1 mouse cellular context compared by ENCODE assay signal in the genomic region with DNA sequence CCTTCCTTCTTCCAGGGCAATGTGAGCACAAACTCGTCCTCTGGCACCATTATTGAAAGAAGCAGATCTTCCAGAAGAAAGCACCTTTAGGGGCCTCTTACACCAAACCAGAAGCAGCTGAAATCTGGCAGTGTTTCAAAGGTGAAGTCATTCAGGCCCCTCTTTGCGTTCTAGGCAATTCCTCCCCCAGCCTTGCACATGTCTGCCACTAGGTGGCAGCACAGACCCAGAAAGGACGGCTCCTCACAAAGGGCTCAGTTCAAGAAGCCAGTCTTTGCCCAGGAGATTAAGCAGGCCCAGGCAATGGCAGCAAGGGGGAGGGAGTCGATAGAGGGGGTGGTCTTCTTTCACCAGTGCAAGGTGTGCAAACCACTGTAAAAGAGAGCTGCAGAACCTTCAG.
A peak's percentile ranks its signal among the peaks of the same experiment; 100 is the strongest.
TF ChIP-seq lines count a peak whose summit lies in the region.

No protein-coding gene starts in this region.

TF ChIP-seq in CH12.LX, 34 proteins besides CTCF, POLR2A, EP300 and RAD21:
- TF ChIP-seq BHLHE40 (IDR thresholded peaks at IDR 0.05; ENCODE audit: low read depth, low read length) (no peak), MYC (IDR thresholded peaks at IDR 0.05; ENCODE audit: low read depth, low read length) (no peak), POLR2AphosphoS2 (IDR thresholded peaks at IDR 0.05; ENCODE audit: low read depth, low read length) (peak; percentile 8; the same call in 1 of the 2 replicates), MAZ (IDR thresholded peaks at IDR 0.05; ENCODE audit: low read depth, low read length) (peak; percentile 87), SMC3 (IDR thresholded peaks at IDR 0.05; ENCODE audit: low read depth, low read length) (peak; percentile 98), PAX5 (IDR thresholded peaks at IDR 0.05; ENCODE audit: low read length) (no peak), MEF2A (IDR thresholded peaks at IDR 0.05; ENCODE audit: borderline replicate concordance, low read depth, low read length) (peak; percentile 70; the same call in 1 of the 2 replicates), ZC3H11A (IDR thresholded peaks at IDR 0.05; ENCODE audit: low read depth, low read length) (peak; percentile 87), ZNF384 (IDR thresholded peaks at IDR 0.05; ENCODE audit: low read depth, low read length) (peak; percentile 24; the same call in 1 of the 2 replicates), KAT2A (IDR thresholded peaks at IDR 0.05; ENCODE audit: insufficient replicate concordance, low read length) (no peak), NRF1 (IDR thresholded peaks at IDR 0.05; ENCODE audit: low read depth, low read length) (0 out of 2 replicates have a peak, but pooled peaks have one; percentile 16), ETS1 (conservative IDR thresholded peaks at IDR 0.05; ENCODE audit: low read depth, low read length) (0 out of 2 replicates have a peak, but pooled peaks have one; percentile 14), MAX (IDR thresholded peaks at IDR 0.05; ENCODE audit: low read length) (peak; percentile 67; the same call in 1 of the 2 replicates), MXI1 (IDR thresholded peaks at IDR 0.05; ENCODE audit: low read depth, low read length) (peak; percentile 25; the same call in 1 of the 2 replicates)
TF ChIP-seq in CH12.LX: peak in this region for 10.
